ENCODE assay signal across 10 mouse cellular contexts in the genomic region with DNA sequence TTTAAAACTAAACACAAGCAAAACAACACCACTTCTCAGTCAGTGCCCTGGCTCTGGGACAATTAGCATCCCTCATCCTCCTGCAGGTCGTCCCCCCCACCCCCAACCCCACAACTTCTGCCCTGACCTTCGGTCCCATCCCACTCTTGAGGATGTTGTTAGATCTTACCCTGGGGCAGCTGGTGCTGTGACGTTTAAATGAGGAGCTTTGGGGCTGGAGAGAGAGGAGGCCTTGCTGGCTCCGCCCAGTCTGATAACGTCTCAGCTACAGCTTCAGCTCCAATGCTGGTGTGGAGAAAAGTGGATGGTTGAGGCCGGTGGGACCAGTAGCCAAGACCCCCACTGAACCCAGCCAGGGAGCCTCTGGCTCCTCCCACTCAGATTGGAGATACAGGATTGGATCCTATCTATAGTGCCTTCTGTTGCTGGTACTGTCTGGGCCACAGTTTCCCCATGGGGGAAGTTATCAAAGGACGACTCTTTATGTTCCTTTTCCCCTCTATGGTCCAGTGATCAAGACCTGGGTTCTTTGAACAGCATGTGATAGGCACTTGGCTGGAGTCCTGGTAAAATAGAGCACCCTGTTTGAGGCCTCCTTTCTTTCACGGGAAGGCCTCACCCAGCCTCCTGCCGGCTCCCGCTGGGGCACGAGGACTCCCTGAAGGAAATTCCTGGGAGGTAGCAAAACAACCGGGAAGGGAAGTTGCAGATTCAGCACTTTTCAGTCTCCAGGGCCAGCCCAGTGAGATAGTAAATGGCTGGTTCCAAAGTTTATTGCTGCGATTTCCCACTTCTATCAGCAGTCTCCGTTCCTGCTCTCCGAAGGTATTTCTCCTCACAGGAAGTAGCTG. TPM values are rescaled to one million over a fixed set of nuclear protein-coding genes. Genes with fewer than 3 reads are reported as not detected.
DNase-seq lines count a peak whose midpoint lies in the region; ATAC-seq and TF ChIP-seq lines count a peak whose summit lies in the region.
"Had no signal": no experiment of that assay in that cellular context is flagged by ENCODE, and none has a peak within 500 bp of the region (broad histone marks: within the 10 kb centered on the region; RNA-seq: fewer than 3 reads in every experiment).

TSS of gene Slc7a9 (plus strand) at position 801 of the 851 bp plus-strand sequence.

- no peak within 1 kb of the TSS for H3K9ac ChIP-seq in lung, embryonic 16.5 days (ENCODE audit: low read length)
- no peak within 1 kb of the TSS for H3K9ac ChIP-seq in kidney, embryonic 15.5 days
- H3K9ac ChIP-seq: midbrain, embryonic 15.5 days had no signal

- H3K4me1 ChIP-seq in lung, embryonic 16.5 days (replicated peaks; ENCODE audit: control insufficient read depth, insufficient read depth, low read length), result no peaks in the 10 kb centered on the region
- peaks cover 20% of the 10 kb centered on the region for H3K4me1 ChIP-seq in kidney, embryonic 15.5 days
- H3K4me1 ChIP-seq in small intestine, adult 2 months (ENCODE audit: control insufficient read depth, insufficient read depth, insufficient read length, low read length), result no peaks in the 10 kb centered on the region
- H3K4me1 ChIP-seq: midbrain, embryonic 15.5 days had no signal

- TF ChIP-seq POLR2A in small intestine, adult 2 months (IDR thresholded peaks at IDR 0.05; ENCODE audit: low read depth, low read length), result peak; percentile 23; the same call in 1 of the 2 replicates

- H3K27ac ChIP-seq in lung, embryonic 16.5 days (ENCODE audit: low read length), result no peak within 1 kb of the TSS
- H3K27ac ChIP-seq in kidney, embryonic 15.5 days, result peak within 1 kb of the TSS; percentile 83
- H3K27ac ChIP-seq in small intestine, adult 2 months (ENCODE audit: insufficient read depth, low read depth, low read length), result peak within 1 kb of the TSS; percentile 94
- H3K27ac ChIP-seq: midbrain, embryonic 15.5 days had no signal

- ATAC-seq in lung, embryonic 16.5 days (ENCODE audit: low read depth), result 0 out of 2 replicates have a peak, but pooled peaks have one; percentile 17
- ATAC-seq in kidney, embryonic 15.5 days (replicated peaks; ENCODE audit: low FRiP score), result peak; percentile 57
- ATAC-seq: midbrain, embryonic 15.5 days had no signal

- no peak for DNase-seq in lung, postnatal 25 days (ENCODE audit: low spot score)
- peak; percentile 38 for DNase-seq in embryo, embryonic 11 days
- no peak for DNase-seq in spleen, postnatal 36 days (ENCODE audit: low spot score in 2 of 2)
- DNase-seq in gastrocnemius, postnatal 4 days (ENCODE audit: low spot score in 2 of 2), result no peak
- DNase-seq: cerebellum, adult 11 months; gastrocnemius, postnatal 14 days had no signal

- H3K4me3 ChIP-seq in lung, embryonic 16.5 days (ENCODE audit: low read length), result no peak within 1 kb of the TSS
- no peak within 1 kb of the TSS for H3K4me3 ChIP-seq in kidney, embryonic 15.5 days (replicated peaks)
- peak within 1 kb of the TSS; percentile 77 for H3K4me3 ChIP-seq in small intestine, adult 2 months (ENCODE audit: low read depth, low read length)
- H3K4me3 ChIP-seq: midbrain, embryonic 15.5 days had no signal

- H3K4me2 ChIP-seq in lung, embryonic 16.5 days (ENCODE audit: low read depth, low read length), result no peak within 1 kb of the TSS
- peak within 1 kb of the TSS; percentile 4 for H3K4me2 ChIP-seq in kidney, embryonic 15.5 days
- H3K4me2 ChIP-seq: midbrain, embryonic 15.5 days had no signal

- 23% methylated on average over 15 of the region's 15 CpGs for WGBS in lung, embryonic 16.5 days
- 17% methylated on average over 15 of the region's 15 CpGs for WGBS in kidney, embryonic 15.5 days
- 9% methylated on average over 15 of the region's 15 CpGs for WGBS in small intestine, adult 2 months

- no peak for TF ChIP-seq CTCF in small intestine, adult 2 months (IDR thresholded peaks at IDR 0.05; ENCODE audit: extremely low read depth, insufficient read length, insufficient replicate concordance, low read depth, low read length)

- H3K36me3 ChIP-seq in lung, embryonic 16.5 days (ENCODE audit: control insufficient read depth, insufficient read depth, low read length), result no peaks in the 10 kb centered on the region
- no peaks in the 10 kb centered on the region for H3K36me3 ChIP-seq in kidney, embryonic 15.5 days
- peaks cover 12% of the 10 kb centered on the region for H3K36me3 ChIP-seq in small intestine, adult 2 months (ENCODE audit: control insufficient read depth, insufficient read depth, low read length)
- H3K36me3 ChIP-seq: midbrain, embryonic 15.5 days had no signal

- H3K27me3 ChIP-seq in lung, embryonic 16.5 days (ENCODE audit: control insufficient read depth, insufficient read depth, low read depth, low read length), result no peaks in the 10 kb centered on the region
- H3K27me3 ChIP-seq in kidney, embryonic 15.5 days, result no peaks in the 10 kb centered on the region
- H3K27me3 ChIP-seq in small intestine, adult 2 months (ENCODE audit: control insufficient read depth, insufficient read depth, low read length), result no peaks in the 10 kb centered on the region
- H3K27me3 ChIP-seq: midbrain, embryonic 15.5 days had no signal

- no peaks in the 10 kb centered on the region for H3K9me3 ChIP-seq in lung, embryonic 16.5 days (ENCODE audit: control insufficient read depth, low read length)
- H3K9me3 ChIP-seq in kidney, embryonic 15.5 days (replicated peaks), result no peaks in the 10 kb centered on the region; the same call in 1 of the 2 replicates
- H3K9me3 ChIP-seq: midbrain, embryonic 15.5 days had no signal

RNA-seq across cellular contexts. Expression of gene Slc7a9, which starts in this region (rescaled TPM):
- 0.14 and 0.31 TPM in 2 replicates for polyA plus RNA-seq in lung, embryonic 16.5 days (2015; fragmentation: Nextera tagmentation; extraction: Ambion mirVana)
- 8.4 and 9.2 TPM in 2 replicates for polyA plus RNA-seq in kidney, embryonic 15.5 days (2015; fragmentation: Nextera tagmentation; extraction: Ambion mirVana)
- 122 and 320 TPM in 2 replicates for polyA plus RNA-seq in small intestine, adult 2 months (2012; rRNA removed)
- not detected for total RNA-seq in gastrocnemius, postnatal 4 days (2021)
- total RNA-seq: gastrocnemius, postnatal 14 days had no signal

Comparison
In these comparisons a context has a peak if more than half of its experiments do, and no peak if none do; other contexts are left out.
1. RNA of gene Slc7a9 (polyA plus RNA-seq): 122 to 320 TPM in small intestine, adult 2 months; 8.4 to 9.2 TPM in kidney, embryonic 15.5 days and 0.14 to 0.31 TPM in lung, embryonic 16.5 days; every median in the first group is over 10 times any median in the second.
2. Peak in ATAC-seq in lung, embryonic 16.5 days; RNA of the gene not detected or under 1 TPM.